Mouse (Mus musculus) neural tube, embryonic 15.5 days (tissue): ENCODE measurements around the gene Foxa2. TPM values are rescaled to one million over a fixed set of nuclear protein-coding genes. Genes with fewer than 3 reads are reported as not detected.

Experiments used
- microRNA-seq: library from miRNA; unstranded; fragments of <30 nt; microRNA quantifications from one replicate; pipeline ENCODE4, GENCODE M21; 2017
- polyA plus RNA-seq: library from polyadenylated mRNA; unstranded; fragments of >200 nt; fragmentation: Nextera tagmentation; extraction: Ambion mirVana; gene quantifications from 2 replicates; pipeline ENCODE4 v1.2.1, GENCODE M21; 2015

The Foxa2 gene
- polyA plus RNA-seq, 1 experiment from 2014 or later: 1.3 TPM

Small RNAs within 50 kb of the gene (microRNA-seq; reads per million reads assigned to microRNA genes)
- not detected for gene Gm27420
